Mouse (Mus musculus) inflammation-experienced regulatory T-cells, adult 6 months (primary cell): ENCODE measurements around the gene Tpsg1. TPM values are rescaled to one million over a fixed set of nuclear protein-coding genes. Genes with fewer than 3 reads are reported as not detected.

ENCODE experiments used
- ATAC-seq: one replicate; pipeline ENCODE4 v1.8.0; 2017
- polyA plus RNA-seq, 3 experiments: library from polyadenylated mRNA; unstranded; fragments of 100-300 nt; shearing (Covaris generic); gene quantifications; one replicate each; pipeline ENCODE4 v1.2.1; 2017

Tpsg1 gene
- polyA plus RNA-seq, 3 experiments from 2014 or later, result not detected

DNA sequence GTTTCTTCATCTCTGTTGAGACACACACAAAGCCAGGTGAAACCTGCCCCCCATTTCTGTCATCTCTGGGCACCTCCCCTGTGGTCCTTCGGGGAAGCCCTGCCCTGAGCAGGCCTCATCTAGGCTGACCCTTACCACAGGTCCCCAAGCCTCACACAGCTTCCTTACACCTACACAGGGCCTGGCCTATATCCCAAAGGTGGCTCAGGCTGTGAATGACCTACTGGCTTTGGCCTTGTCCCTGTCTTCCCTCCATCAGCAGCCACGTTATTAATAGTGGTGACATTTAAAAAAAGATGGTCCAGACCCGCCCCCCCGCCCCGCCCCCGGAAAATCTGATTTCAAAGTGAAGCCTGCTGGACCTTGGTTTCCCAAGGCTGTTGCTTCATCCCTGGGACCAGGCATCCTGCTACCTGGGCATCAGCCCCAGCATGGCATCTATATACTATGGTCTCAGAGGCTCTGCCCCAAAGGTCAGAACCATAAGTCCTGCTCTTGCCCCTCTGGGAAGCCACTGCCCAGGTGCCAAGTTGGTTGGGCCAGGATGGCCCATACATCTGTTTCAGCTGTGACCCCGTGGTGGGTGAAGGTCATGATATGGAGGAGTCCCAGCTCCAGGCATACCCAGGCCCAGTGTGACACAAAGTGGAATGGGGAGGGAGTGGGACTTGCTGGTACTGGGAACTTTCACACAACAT, 39.4 kb downstream of the Tpsg1 start:
- ATAC-seq, result no peak

DNA sequence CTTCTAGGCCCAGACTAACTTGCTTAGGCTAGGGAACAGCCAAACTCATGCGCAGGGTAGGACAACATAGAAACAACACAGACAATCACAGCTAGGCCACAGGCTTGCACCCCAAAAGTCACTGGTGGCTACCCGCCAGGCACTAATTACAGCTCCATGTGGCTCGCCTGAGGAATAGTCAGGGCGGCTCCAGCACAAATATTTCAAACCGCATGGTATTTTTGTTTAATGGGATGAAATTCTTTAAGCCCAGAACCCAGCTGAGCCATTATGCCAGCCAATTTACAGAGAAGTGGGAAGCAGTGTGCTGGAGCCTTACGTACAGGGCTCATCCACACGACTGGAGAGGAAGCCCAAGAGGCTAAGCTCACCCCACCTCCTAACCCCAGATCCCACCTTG, 40.5 kb downstream of the Tpsg1 start:
- no peak for ATAC-seq

DNA sequence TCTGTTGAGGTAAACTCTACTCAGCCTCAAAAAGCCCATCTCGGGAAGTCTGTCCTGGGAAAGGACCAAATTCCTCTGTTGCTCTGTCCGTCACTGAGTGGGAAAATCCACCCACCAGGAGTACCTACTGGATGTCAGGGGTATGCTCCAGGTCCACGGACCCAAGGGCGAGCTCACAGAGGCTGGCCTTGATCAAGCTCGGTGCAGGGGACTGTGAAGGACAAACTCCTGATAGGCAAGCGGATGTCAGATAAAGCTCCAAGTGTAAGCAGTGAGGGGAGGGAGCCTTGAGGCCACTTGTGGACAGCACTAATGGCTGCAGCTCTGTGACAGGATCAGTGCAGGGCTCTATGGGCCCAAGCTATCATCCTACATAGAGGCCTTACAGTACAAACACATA, 41.1 kb downstream of the Tpsg1 start:
- ATAC-seq, result no peak

DNA sequence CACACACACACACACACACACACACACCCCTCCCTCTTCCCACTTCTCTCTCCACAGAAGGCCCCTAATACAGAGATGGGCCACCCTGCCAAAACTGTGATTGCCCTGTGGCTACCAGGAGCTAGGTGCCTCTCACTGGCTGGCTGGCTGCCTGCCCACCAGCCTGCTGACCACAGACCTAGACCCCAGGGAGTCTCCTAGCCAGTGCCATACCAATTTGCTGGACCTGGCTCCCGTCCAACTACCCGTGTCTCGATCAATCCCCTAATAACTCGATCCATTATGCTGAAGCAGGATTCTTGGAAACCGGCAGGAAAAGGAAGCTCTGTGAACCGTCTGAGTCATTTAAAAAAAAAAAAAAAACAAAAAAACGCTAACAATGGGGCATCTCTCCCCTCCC, 41.7 kb downstream of the Tpsg1 start:
- ATAC-seq, result no peak

DNA sequence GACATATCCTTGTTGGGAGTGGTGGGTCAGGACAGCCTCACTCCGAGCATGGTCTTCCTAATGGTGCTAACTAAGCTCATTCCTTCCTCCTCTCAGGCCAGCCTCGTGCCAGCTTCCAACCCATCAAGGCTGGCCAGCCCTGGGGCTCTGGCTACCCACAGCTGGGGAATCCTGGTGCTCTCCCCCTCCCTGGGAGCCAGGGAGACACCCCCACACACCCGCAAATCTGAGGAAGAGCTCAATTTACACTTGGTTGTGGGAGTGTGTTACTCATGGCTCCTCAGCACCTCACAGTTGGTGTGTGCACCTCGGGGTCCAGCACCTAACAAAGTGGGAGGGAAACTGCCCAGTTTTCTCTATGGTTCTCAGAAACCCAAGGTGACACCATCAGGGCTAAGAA, 42.2 kb downstream of the Tpsg1 start:
- ATAC-seq, result no peak

- no peak for ATAC-seq
Measured at GRCm38 (mm10) chr17:25414209-25414608, 45.1 kb downstream of the Tpsg1 start.

- no peak for ATAC-seq
Measured at GRCm38 (mm10) chr17:25414917-25415316, 45.8 kb downstream of the Tpsg1 start.

GRCm38 (mm10) chr17:25415421-25415913, 46.4 kb downstream of the Tpsg1 start:
- ATAC-seq, result no peak

DNA sequence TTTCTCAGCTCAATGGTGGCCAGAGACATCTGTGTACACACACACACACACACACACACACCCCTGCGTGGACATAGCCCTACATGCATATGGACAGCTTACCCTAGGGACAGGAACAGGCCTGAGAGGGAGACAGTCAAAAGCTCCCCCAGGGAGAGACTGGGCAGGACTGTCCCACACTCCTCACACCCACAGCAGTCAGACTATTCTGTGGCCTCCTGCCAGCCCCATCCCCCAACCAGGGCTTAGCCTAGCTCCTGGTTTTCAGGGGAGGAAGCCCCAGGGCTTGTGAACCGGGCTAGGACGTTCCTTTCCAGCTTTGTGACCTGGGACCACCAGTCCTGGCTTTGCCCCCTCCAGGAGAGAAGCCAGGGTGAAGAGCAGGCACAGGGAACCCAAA, 47.1 kb downstream of the Tpsg1 start:
- no peak for ATAC-seq

GRCm38 (mm10) chr17:25417990-25418389, 48.9 kb downstream of the Tpsg1 start:
- no peak for ATAC-seq

GRCm38 (mm10) chr17:25418926-25419325, 49.9 kb downstream of the Tpsg1 start:
- no peak for ATAC-seq

DNA sequence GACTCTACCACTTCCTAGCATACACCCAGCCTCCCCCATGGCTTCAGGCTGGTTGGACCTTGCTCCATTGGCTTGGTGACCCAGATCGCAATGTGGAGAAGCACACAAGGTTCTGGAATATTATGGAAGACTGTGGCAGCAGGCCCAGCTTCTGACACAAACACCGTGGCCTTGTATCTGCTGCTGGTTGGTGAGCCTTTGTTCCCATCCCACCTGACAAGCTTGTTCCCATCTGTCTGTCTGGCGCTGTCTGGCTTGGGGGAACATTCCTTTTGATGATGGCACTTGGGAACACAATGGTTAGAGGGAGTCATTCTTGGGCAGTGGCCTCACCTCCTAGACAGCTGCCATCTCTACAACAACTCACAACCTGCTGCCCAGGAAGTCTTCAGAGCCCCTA, 51.9 kb downstream of the Tpsg1 start:
- no peak for ATAC-seq

Other genes starting within 250 kb of the Tpsg1 start
- gene Ptx4, start 248.5 kb upstream of the Tpsg1 start, polyA plus RNA-seq, result not detected
- gene Clcn7, start 235.9 kb upstream of the Tpsg1 start, polyA plus RNA-seq, result 10 to 100 TPM; 16.6 to 27.4 (median 20.6) TPM
- gene Ccdc154, start 206.8 kb upstream of the Tpsg1 start, polyA plus RNA-seq, result not detected
- gene Gm38655, start 193.8 kb upstream of the Tpsg1 start, polyA plus RNA-seq, result not detected
- 10 to 100 TPM; 12.9 to 16.3 (median 13.2) TPM for gene BC003965, start 184.7 kb upstream of the Tpsg1 start, polyA plus RNA-seq
- gene Unkl, start 180.9 kb upstream of the Tpsg1 start, polyA plus RNA-seq, result 10 to 100 TPM; 22.2 to 31.4 (median 23.3) TPM
- gene Gnptg, start 129.1 kb upstream of the Tpsg1 start, polyA plus RNA-seq, result 10 to 100 TPM; 43.0 to 79.2 (median 61.5) TPM
- gene Tsr3, start 129.1 kb upstream of the Tpsg1 start, polyA plus RNA-seq, result 10 to 100 TPM; 30.9 to 35.3 (median 31.4) TPM
- gene Baiap3, start 112.9 kb upstream of the Tpsg1 start, polyA plus RNA-seq, result 10 to 100 TPM in 2 of 3 experiments, 1 to 10 TPM in 1; 2.6 to 42.7 (median 10.9) TPM
- 100 to 1,000 TPM; 418 to 487 (median 438) TPM for gene Ube2i, start 94.7 kb upstream of the Tpsg1 start, polyA plus RNA-seq
- not detected for gene Prss34, start 70.9 kb upstream of the Tpsg1 start, polyA plus RNA-seq
- not detected for gene Prss28, start 60.6 kb upstream of the Tpsg1 start, polyA plus RNA-seq
- gene Prss29, start 50.6 kb upstream of the Tpsg1 start, polyA plus RNA-seq, result not detected
- gene Tpsab1, start 23.7 kb upstream of the Tpsg1 start, polyA plus RNA-seq, result not detected
- gene Tpsb2, start 3.0 kb upstream of the Tpsg1 start, polyA plus RNA-seq, result not detected
- not detected for gene Cacna1h, start 64.5 kb downstream of the Tpsg1 start, polyA plus RNA-seq
- not detected for gene Tekt4, start 85.3 kb downstream of the Tpsg1 start, polyA plus RNA-seq
- not detected for gene Sstr5, start 128.0 kb downstream of the Tpsg1 start, polyA plus RNA-seq
- not detected for gene Sox8, start 201.4 kb downstream of the Tpsg1 start, polyA plus RNA-seq
- 10 to 100 TPM; 11.3 to 19.4 (median 16.5) TPM for gene Lmf1, start 209.8 kb downstream of the Tpsg1 start, polyA plus RNA-seq